8 mouse cellular contexts compared by ENCODE assay signal in the genomic region with DNA sequence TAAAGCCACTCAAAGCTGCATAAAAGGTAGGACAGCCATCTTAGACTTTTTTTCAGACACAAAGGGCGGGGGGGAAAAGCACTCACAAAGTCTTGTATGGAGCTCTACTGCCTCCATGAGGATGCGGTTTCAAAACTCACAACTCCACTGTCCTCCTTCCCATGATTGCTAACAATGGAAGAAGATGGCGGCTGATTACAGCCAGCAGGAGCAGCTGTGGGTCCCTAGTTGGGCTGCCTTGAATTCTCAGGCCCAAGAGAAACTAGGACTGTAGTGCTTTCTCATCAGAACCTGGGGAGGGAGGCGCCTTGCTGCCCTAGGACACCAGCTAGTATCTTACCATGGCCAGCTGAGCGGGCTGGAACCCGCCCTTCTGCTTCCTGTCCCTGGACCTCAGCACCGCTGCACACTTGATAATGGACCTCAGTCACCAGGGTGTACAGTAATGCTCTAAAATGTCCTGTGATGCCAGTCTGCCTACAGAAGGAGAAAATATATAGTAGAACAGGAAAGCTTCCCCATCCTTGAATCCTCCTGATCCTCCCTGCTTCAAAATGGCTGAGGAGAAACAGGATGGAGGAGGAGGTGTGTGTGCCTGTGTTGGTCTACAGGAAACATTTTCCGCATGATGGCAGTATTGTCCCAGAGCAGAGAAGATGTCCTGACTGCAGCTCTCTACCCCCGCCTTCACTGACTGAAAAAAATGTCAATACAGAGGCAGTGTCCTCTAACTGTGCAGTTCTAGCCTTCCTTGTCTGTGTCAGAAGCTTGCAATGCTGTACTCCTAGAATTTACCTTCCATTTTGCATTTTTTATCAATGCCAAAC.
DNase-seq lines count a peak whose midpoint lies in the region; ATAC-seq and TF ChIP-seq lines count a peak whose summit lies in the region.

No protein-coding gene starts in this region.

- in situ Hi-C loops in Patski (cut with MboI; ENCODE audit: low pct_unique_long_range_greater_than_20kb): no loop called here

- CTCF ChIA-PET in Patski (lab: Charles Lee): interaction anchor here (1.1 to 2.1 kb wide), 5 partner anchors 9 to 55 kb away, joined by 3 to 11 read pairs (median 5); no protein-coding TSS in a partner anchor

- H3K4me2 ChIP-seq in kidney, embryonic 14.5 days (replicated peaks; ENCODE audit: low read depth, low read length): no peak overlapping the region
- H3K4me2 ChIP-seq in forebrain, embryonic 11.5 days (ENCODE audit: low read depth, low read length, severe bottlenecking): no peak overlapping the region
- H3K4me2 ChIP-seq in hindbrain, embryonic 15.5 days: peak overlapping the region; percentile 42
- peak overlapping the region; percentile 57; the same call in 1 of the 2 replicates for H3K4me2 ChIP-seq in liver, postnatal 0 days (ENCODE audit: low read depth, low read length)

- 0 out of 2 replicates have a peak, but pooled peaks have one; percentile 28 for TF ChIP-seq EP300 in liver, postnatal 0 days (IDR thresholded peaks at IDR 0.05; ENCODE audit: low read depth)

- H3K27ac ChIP-seq in kidney, embryonic 14.5 days (ENCODE audit: low read depth, low read length): no peak overlapping the region
- H3K27ac ChIP-seq in forebrain, embryonic 11.5 days (ENCODE audit: low read depth, low read length): no peak overlapping the region
- peak overlapping the region; percentile 80 for H3K27ac ChIP-seq in hindbrain, embryonic 15.5 days (replicated peaks)
- H3K27ac ChIP-seq in liver, postnatal 0 days (ENCODE audit: low read depth): peak overlapping the region; percentile 51; the same call in 1 of the 2 replicates

- no peak for DNase-seq in kidney, adult 9 months
- no peak for DNase-seq in Patski (ENCODE audit: low read depth, low spot score)
- peak; percentile 59 for DNase-seq in forebrain, embryonic 11.5 days (ENCODE audit: low spot score)
- peak; percentile 63 for DNase-seq in liver, postnatal 0 days
- peak; percentile 71 for DNase-seq in ovary, postnatal 10 days (ENCODE audit: low spot score)
- DNase-seq in thymus, postnatal 25 days: no peak

- H3K9me3 ChIP-seq in kidney, embryonic 14.5 days (ENCODE audit: control insufficient read depth, low read length): no peaks in the 10 kb centered on the region
- H3K9me3 ChIP-seq in forebrain, embryonic 11.5 days (ENCODE audit: control insufficient read depth, low read length): no peaks in the 10 kb centered on the region
- no peaks in the 10 kb centered on the region for H3K9me3 ChIP-seq in hindbrain, embryonic 15.5 days
- H3K9me3 ChIP-seq in liver, postnatal 0 days (ENCODE audit: low read length): no peaks in the 10 kb centered on the region

- H3K4me3 ChIP-seq in kidney, embryonic 14.5 days (ENCODE audit: low read length): peak overlapping the region; percentile 19; the same call in 1 of the 2 replicates
- H3K4me3 ChIP-seq in forebrain, embryonic 11.5 days (ENCODE audit: low read depth, low read length): peak overlapping the region; percentile 11; the same call in 1 of the 2 replicates
- H3K4me3 ChIP-seq in hindbrain, embryonic 15.5 days: peak overlapping the region; percentile 30
- H3K4me3 ChIP-seq in liver, postnatal 0 days (ENCODE audit: low read depth, low read length): peak overlapping the region; percentile 32

- no peak overlapping the region for H3K9ac ChIP-seq in kidney, embryonic 14.5 days (ENCODE audit: low read depth, low read length)
- peak overlapping the region; percentile 35; the same call in 1 of the 2 replicates for H3K9ac ChIP-seq in forebrain, embryonic 11.5 days (ENCODE audit: low read length)
- no peak overlapping the region for H3K9ac ChIP-seq in hindbrain, embryonic 15.5 days
- peak overlapping the region; percentile 46; the same call in 1 of the 2 replicates for H3K9ac ChIP-seq in liver, postnatal 0 days (replicated peaks)

- 67% methylated on average over 9 of the region's 9 CpGs for WGBS in kidney, embryonic 14.5 days
- 67% methylated on average over 8 of the region's 9 CpGs for WGBS in forebrain, embryonic 11.5 days
- 71% methylated on average over 9 of the region's 9 CpGs for WGBS in hindbrain, embryonic 15.5 days
- 50% methylated on average over 9 of the region's 9 CpGs for WGBS in liver, postnatal 0 days (ENCODE audit: insufficient replicate concordance)

- no peak for ATAC-seq in kidney, embryonic 14.5 days (ENCODE audit: low FRiP score, low TSS enrichment)
- peak; percentile 51 for ATAC-seq in Patski
- ATAC-seq in forebrain, embryonic 11.5 days (replicated peaks; ENCODE audit: low FRiP score): peak; percentile 30; the same call in 1 of the 2 replicates
- ATAC-seq in hindbrain, embryonic 15.5 days (ENCODE audit: low FRiP score, low read depth): peak; percentile 85
- ATAC-seq in liver, postnatal 0 days: peak; percentile 76

- H3K4me1 ChIP-seq in kidney, embryonic 14.5 days (ENCODE audit: control insufficient read depth, insufficient read depth, low read length): no peaks in the 10 kb centered on the region
- no peaks in the 10 kb centered on the region for H3K4me1 ChIP-seq in forebrain, embryonic 11.5 days (replicated peaks; ENCODE audit: control insufficient read depth, insufficient read depth, low read length)
- H3K4me1 ChIP-seq in hindbrain, embryonic 15.5 days (replicated peaks): no peaks in the 10 kb centered on the region
- H3K4me1 ChIP-seq in liver, postnatal 0 days (ENCODE audit: insufficient read depth): no peaks in the 10 kb centered on the region

- POLR2A ChIA-PET in Patski (lab: Charles Lee): no interaction called here

- peaks cover 2% of the 10 kb centered on the region; the same call in 1 of the 2 replicates for H3K36me3 ChIP-seq in kidney, embryonic 14.5 days (ENCODE audit: control insufficient read depth, insufficient read depth, low read length)
- H3K36me3 ChIP-seq in forebrain, embryonic 11.5 days (ENCODE audit: control insufficient read depth, insufficient read depth, low read length): no peaks in the 10 kb centered on the region
- no peaks in the 10 kb centered on the region for H3K36me3 ChIP-seq in hindbrain, embryonic 15.5 days
- H3K36me3 ChIP-seq in liver, postnatal 0 days (replicated peaks; ENCODE audit: insufficient read depth, low read length): no peaks in the 10 kb centered on the region

- TF ChIP-seq CTCF in Patski (IDR thresholded peaks at IDR 0.05): peak; percentile 68
- peak; percentile 82 for TF ChIP-seq CTCF in liver, postnatal 0 days (IDR thresholded peaks at IDR 0.05; ENCODE audit: low read depth)

- H3K27me3 ChIP-seq in kidney, embryonic 14.5 days (ENCODE audit: control insufficient read depth, insufficient read depth, low read length): no peaks in the 10 kb centered on the region
- H3K27me3 ChIP-seq in Patski: no peaks in the 10 kb centered on the region
- no peaks in the 10 kb centered on the region for H3K27me3 ChIP-seq in forebrain, embryonic 11.5 days (ENCODE audit: control insufficient read depth, insufficient read depth, low read length)
- H3K27me3 ChIP-seq in hindbrain, embryonic 15.5 days: no peaks in the 10 kb centered on the region
- no peaks in the 10 kb centered on the region for H3K27me3 ChIP-seq in liver, postnatal 0 days (ENCODE audit: insufficient read depth, low read length)

Comparison
In these comparisons a context has a peak if more than half of its experiments do, and no peak if none do; other contexts are left out.
1. H3K27ac ChIP-seq: peak in hindbrain, embryonic 15.5 days (single experiment) and liver, postnatal 0 days (single experiment); none in kidney, embryonic 14.5 days (single experiment) and forebrain, embryonic 11.5 days (single experiment).
2. H3K4me2 ChIP-seq: peak in hindbrain, embryonic 15.5 days (single experiment) and liver, postnatal 0 days (single experiment); none in kidney, embryonic 14.5 days (single experiment) and forebrain, embryonic 11.5 days (single experiment).
3. H3K9ac ChIP-seq: peak in forebrain, embryonic 11.5 days (single experiment) and liver, postnatal 0 days (single experiment); none in kidney, embryonic 14.5 days (single experiment) and hindbrain, embryonic 15.5 days (single experiment).
4. DNase-seq: peak in forebrain, embryonic 11.5 days (single experiment), liver, postnatal 0 days (single experiment) and ovary, postnatal 10 days (single experiment); none in kidney, adult 9 months (single experiment), Patski (single experiment) and thymus, postnatal 25 days (single experiment).
5. Peak in every context shown above with its lines, with median percentiles within 50 percentile points of each other: H3K4me3 ChIP-seq.